Mouse (Mus musculus) bone marrow, adult 2 months (tissue): Measurements from ENCODE around the gene Ube2g1.
A peak's percentile ranks its signal among the peaks of the same experiment; 100 is the strongest.

Experiments
- CTCF ChIP-seq: fragments of 200-500 bp; IDR thresholded peaks from 2 replicates; pipeline ENCODE4 v1.5.1; 2011; ENCODE audit warnings: low read length, control low read depth; ENCODE audit not compliant: control insufficient read depth, insufficient read depth
- POLR2A ChIP-seq: fragments of 200-500 bp; IDR thresholded peaks from 2 replicates; pipeline ENCODE4 v1.6.1; 2011; ENCODE audit warnings: low read depth, mild to moderate bottlenecking, control low read depth, low read length, borderline replicate concordance; ENCODE audit not compliant: control insufficient read depth

DNA sequence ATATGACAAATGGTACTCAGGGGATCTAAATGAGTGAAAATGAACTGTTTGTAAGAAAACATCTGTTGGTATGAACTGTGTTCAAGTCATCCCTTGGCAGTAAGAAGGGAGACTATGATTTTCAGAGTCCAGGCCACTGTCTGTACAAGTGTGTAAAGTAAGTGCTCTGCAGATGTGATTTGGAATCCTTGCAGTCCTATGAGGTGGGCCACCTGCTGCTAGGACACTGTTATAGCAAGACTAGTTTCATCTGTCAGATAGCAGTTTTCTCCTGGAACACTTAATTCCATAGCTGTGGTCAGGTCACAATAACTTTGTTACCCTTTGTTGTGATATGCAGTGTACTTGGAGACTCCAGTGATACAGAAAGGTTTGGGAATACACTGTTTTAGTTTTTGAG, 118.9 kb downstream of the Ube2g1 start:
- TF ChIP-seq POLR2A (no peak), CTCF (peak; percentile 14; the same call in 1 of the 2 replicates)
